Mouse (Mus musculus) forebrain, embryonic 10.5 days (tissue): ENCODE results near the gene Il11ra1. TPM values are rescaled to one million over a fixed set of nuclear protein-coding genes. Genes with fewer than 3 reads are reported as not detected.
A peak's percentile ranks its signal among the peaks of the same experiment; 100 is the strongest.

Experiments
- DNase-seq: peaks from one replicate; pipeline ENCODE4 v3.0.0-alpha.2; 2017; ENCODE audit warnings: low spot score; ENCODE audit errors: extremely low spot score
- H3K27ac ChIP-seq: fragments of 300-500 bp; sonication (generic); 2 replicates; pipeline ENCODE4 v1.5.1; 2016; ENCODE audit warnings: mild to moderate bottlenecking
- H3K27me3 ChIP-seq: fragments of 300-500 bp; sonication (generic); 2 replicates; pipeline ENCODE4 v1.6.1; 2016; ENCODE audit warnings: mild to moderate bottlenecking; ENCODE audit not compliant: poor library complexity, severe bottlenecking
- H3K36me3 ChIP-seq: fragments of 300-500 bp; sonication (generic); replicated peaks from 2 replicates; pipeline ENCODE4 v1.6.1; 2016; ENCODE audit warnings: mild to moderate bottlenecking, moderate library complexity
- H3K4me1 ChIP-seq: fragments of 300-500 bp; sonication (generic); 2 replicates; pipeline ENCODE4 v1.6.1; 2016
- H3K4me3 ChIP-seq: fragments of 300-500 bp; sonication (generic); 2 replicates; pipeline ENCODE4 v1.5.1; 2016; ENCODE audit warnings: mild to moderate bottlenecking, moderate library complexity
- H3K9me3 ChIP-seq: fragments of 300-500 bp; sonication (generic); 2 replicates; pipeline ENCODE4 v1.6.1; 2016; ENCODE audit warnings: mild to moderate bottlenecking, moderate library complexity
- WGBS: fragments of 180-500 bp; shearing (Covaris S2); methylation state at CpG from one replicate; pipeline ENCODE4 v1.1.7; 2016; 5-methylcytosine and 5-hydroxymethylcytosine counted together
- polyA plus RNA-seq: library from polyadenylated mRNA; unstranded; fragments of >200 nt; fragmentation: Nextera tagmentation; extraction: Ambion mirVana; gene quantifications from 2 replicates; pipeline ENCODE4 v1.2.1, GENCODE M21; 2016

Il11ra1 gene
- polyA plus RNA-seq, 1 experiment from 2014 or later: 82.0 TPM

GRCm38 (mm10) chr4:41754797-41755337 lies 55.1 kb downstream of the Il11ra1 start, which contains the start of gene Galt:
Galt (plus strand) TSS chr4:41755228.
- no peaks in the 10 kb centered on the region; the same call in 1 of the 2 replicates for H3K27me3 ChIP-seq
- H3K4me1 ChIP-seq: peaks cover 28% of the 10 kb centered on the region
- 12% methylated on average over 14 of the region's 14 CpGs for WGBS
- H3K9me3 ChIP-seq: no peaks in the 10 kb centered on the region
- DNase-seq: no peak
- peaks cover 12% of the 10 kb centered on the region for H3K36me3 ChIP-seq
- peak within 1 kb of the TSS; percentile 82 for H3K4me3 ChIP-seq
- peak within 1 kb of the TSS; percentile 85 for H3K27ac ChIP-seq

- peak; percentile 85 for DNase-seq
- peaks cover 36% of the 10 kb centered on the region for H3K4me1 ChIP-seq
- peaks cover 12% of the 10 kb centered on the region for H3K36me3 ChIP-seq
- H3K4me3 ChIP-seq: peak within 1 kb of the TSS; percentile 82
- H3K9me3 ChIP-seq: no peaks in the 10 kb centered on the region
- H3K27ac ChIP-seq: peak within 1 kb of the TSS; percentile 85
- WGBS: under 1% methylated on average over 57 of the region's 57 CpGs
- H3K27me3 ChIP-seq: no peaks in the 10 kb centered on the region; the same call in 1 of the 2 replicates
Observed at GRCm38 (mm10) chr4:41755338-41756305, 55.8 kb downstream of the Il11ra1 start, which contains the start of gene Sigmar1. Sigmar1 (minus strand) TSS chr4:41756157.

GRCm38 (mm10) chr4:41756440-41756839 lies 56.7 kb downstream of the Il11ra1 start:
- DNase-seq: no peak
- 83% methylated on average over 8 of the region's 8 CpGs for WGBS
- peak overlapping the region; percentile 82 for H3K4me3 ChIP-seq
- peaks cover 44% of the 10 kb centered on the region for H3K4me1 ChIP-seq
- H3K36me3 ChIP-seq: peaks cover 12% of the 10 kb centered on the region
- H3K27me3 ChIP-seq: no peaks in the 10 kb centered on the region; the same call in 1 of the 2 replicates
- no peaks in the 10 kb centered on the region for H3K9me3 ChIP-seq
- peak overlapping the region; percentile 85 for H3K27ac ChIP-seq

- Histone ChIP-seq H3K4me3 (no peak overlapping the region), H3K9me3 (no peaks in the 10 kb centered on the region), H3K27ac (no peak overlapping the region), H3K36me3 (peaks cover 12% of the 10 kb centered on the region), H3K4me1 (peaks cover 53% of the 10 kb centered on the region), H3K27me3 (no peaks in the 10 kb centered on the region; the same call in 1 of the 2 replicates)
- no peak for DNase-seq
- WGBS: 94% methylated on average over 13 of the region's 13 CpGs
Observed at GRCm38 (mm10) chr4:41757321-41757720, 57.5 kb downstream of the Il11ra1 start.

- 86% methylated on average over 11 of the region's 11 CpGs for WGBS
- H3K9me3 ChIP-seq: no peaks in the 10 kb centered on the region
- H3K36me3 ChIP-seq: peaks cover 12% of the 10 kb centered on the region
- H3K4me1 ChIP-seq: peaks cover 60% of the 10 kb centered on the region
- H3K4me3 ChIP-seq: no peak overlapping the region
- H3K27ac ChIP-seq: no peak overlapping the region
- no peak for DNase-seq
- H3K27me3 ChIP-seq: no peaks in the 10 kb centered on the region
Observed at GRCm38 (mm10) chr4:41758021-41758420, 58.2 kb downstream of the Il11ra1 start.

- WGBS: 87% methylated on average over 4 of the region's 4 CpGs
- H3K4me1 ChIP-seq: peaks cover 64% of the 10 kb centered on the region
- H3K36me3 ChIP-seq: peaks cover 12% of the 10 kb centered on the region
- H3K27ac ChIP-seq: no peak overlapping the region
- H3K9me3 ChIP-seq: no peaks in the 10 kb centered on the region
- DNase-seq: no peak
- no peak overlapping the region for H3K4me3 ChIP-seq
- H3K27me3 ChIP-seq: no peaks in the 10 kb centered on the region
Observed at GRCm38 (mm10) chr4:41758701-41759100, 58.9 kb downstream of the Il11ra1 start.

GRCm38 (mm10) chr4:41759206-41759605 lies 59.4 kb downstream of the Il11ra1 start:
- peak overlapping the region; percentile 87; the same call in 1 of the 2 replicates for H3K27ac ChIP-seq
- whole genome bisulfite sequencing: 90% methylated on average over 9 of the region's 9 CpGs

GRCm38 (mm10) chr4:41759656-41760287 lies 60.0 kb downstream of the Il11ra1 start:
- 41% methylated on average over 6 of the region's 6 CpGs for WGBS
- Histone ChIP-seq H3K4me3 (peak overlapping the region; percentile 53), H3K27ac (peak overlapping the region; percentile 87)

More at GRCm38 (mm10) chr4:41759206-41759605, 59.4 kb downstream of the Il11ra1 start:
- H3K4me1 ChIP-seq: peaks cover 64% of the 10 kb centered on the region
- H3K4me3 ChIP-seq: 0 out of 2 replicates have a peak overlapping the region, but pooled peaks have one; percentile 53
- H3K27me3 ChIP-seq: no peaks in the 10 kb centered on the region
- peaks cover 12% of the 10 kb centered on the region for H3K36me3 ChIP-seq
- DNase-seq: no peak
- no peaks in the 10 kb centered on the region for H3K9me3 ChIP-seq

GRCm38 (mm10) chr4:41760288-41760721 lies 60.5 kb downstream of the Il11ra1 start:
- H3K27ac ChIP-seq: peak overlapping the region; percentile 87
- H3K4me3 ChIP-seq: peak overlapping the region; percentile 53
- peaks cover 57% of the 10 kb centered on the region for H3K4me1 ChIP-seq
- peak; percentile 85 for DNase-seq
- no peaks in the 10 kb centered on the region for H3K27me3 ChIP-seq
- no peaks in the 10 kb centered on the region for H3K9me3 ChIP-seq
- WGBS: under 1% methylated on average over 15 of the region's 15 CpGs
- H3K36me3 ChIP-seq: peaks cover 12% of the 10 kb centered on the region

More at GRCm38 (mm10) chr4:41759656-41760287, 60.0 kb downstream of the Il11ra1 start:
- Histone ChIP-seq H3K4me1 (peaks cover 62% of the 10 kb centered on the region), H3K9me3 (no peaks in the 10 kb centered on the region), H3K27me3 (no peaks in the 10 kb centered on the region), H3K36me3 (peaks cover 12% of the 10 kb centered on the region)
- DNase-seq: no peak

GRCm38 (mm10) chr4:41760911-41761310 lies 61.1 kb downstream of the Il11ra1 start:
- WGBS: 90% methylated on average over 4 of the region's 4 CpGs
- Histone ChIP-seq H3K4me1 (peaks cover 51% of the 10 kb centered on the region), H3K27ac (peak overlapping the region; percentile 87)

GRCm38 (mm10) chr4:41761680-41762079 lies 61.9 kb downstream of the Il11ra1 start:
- DNase-seq: no peak
- Histone ChIP-seq H3K4me1 (peaks cover 43% of the 10 kb centered on the region), H3K27ac (peak overlapping the region; percentile 87), H3K9me3 (no peaks in the 10 kb centered on the region), H3K27me3 (no peaks in the 10 kb centered on the region), H3K4me3 (peak overlapping the region; percentile 53), H3K36me3 (peaks cover 13% of the 10 kb centered on the region)

More at GRCm38 (mm10) chr4:41760911-41761310, 61.1 kb downstream of the Il11ra1 start:
- Histone ChIP-seq H3K4me3 (peak overlapping the region; percentile 53), H3K27me3 (no peaks in the 10 kb centered on the region), H3K36me3 (peaks cover 12% of the 10 kb centered on the region), H3K9me3 (no peaks in the 10 kb centered on the region)
- DNase-seq: no peak

GRCm38 (mm10) chr4:41762099-41762687 lies 62.4 kb downstream of the Il11ra1 start:
- DNase-seq: peak; percentile 30
- 33% methylated on average over 8 of the region's 8 CpGs for WGBS
- H3K27me3 ChIP-seq: no peaks in the 10 kb centered on the region
- H3K9me3 ChIP-seq: no peaks in the 10 kb centered on the region
- peak overlapping the region; percentile 53 for H3K4me3 ChIP-seq
- H3K27ac ChIP-seq: peak overlapping the region; percentile 87
- H3K36me3 ChIP-seq: peaks cover 16% of the 10 kb centered on the region
- H3K4me1 ChIP-seq: peaks cover 43% of the 10 kb centered on the region
